Mouse (Mus musculus) heart, adult 9 months (tissue): Measurements from ENCODE around the gene Btbd35f5.
"Not testable (repeated sequence)": the region's sequence is repeated elsewhere in the genome, so short reads cannot be mapped to it uniquely, and the experiment has no call there.

Experiments
- DNase-seq, 2 experiments: peaks; one replicate each; pipeline ENCODE4 v3.0.0; 2022; ENCODE audit warnings: low spot score in 2 of 2

Gene Btbd35f5

GRCm38 (mm10) chrX:32973597-32973996 lies at the start of gene Btbd35f5:
Gene Btbd35f5 (plus strand): TSS chrX:32973897.
- not testable (repeated sequence) for DNase-seq

- DNase-seq, result not testable (repeated sequence)
Observed at GRCm38 (mm10) chrX:32941468-32941867, 32.2 kb upstream of the Btbd35f5 start, which contains the start of gene Gm21789. Gene Gm21789 (plus strand): TSS chrX:32941768.
